Mouse (Mus musculus): ENCODE results near the gene Spint2.

The Spint2 gene

GRCm38 (mm10) chr7:29279261-29279660, 2.5 kb downstream of the Spint2 start:
- DNase-seq, result no peak

- no peak for DNase-seq
Measured at GRCm38 (mm10) chr7:29277510-29277909, 4.2 kb downstream of the Spint2 start.

- DNase-seq, result no peak
Measured at GRCm38 (mm10) chr7:29276715-29277114, 5.0 kb downstream of the Spint2 start.

DNA sequence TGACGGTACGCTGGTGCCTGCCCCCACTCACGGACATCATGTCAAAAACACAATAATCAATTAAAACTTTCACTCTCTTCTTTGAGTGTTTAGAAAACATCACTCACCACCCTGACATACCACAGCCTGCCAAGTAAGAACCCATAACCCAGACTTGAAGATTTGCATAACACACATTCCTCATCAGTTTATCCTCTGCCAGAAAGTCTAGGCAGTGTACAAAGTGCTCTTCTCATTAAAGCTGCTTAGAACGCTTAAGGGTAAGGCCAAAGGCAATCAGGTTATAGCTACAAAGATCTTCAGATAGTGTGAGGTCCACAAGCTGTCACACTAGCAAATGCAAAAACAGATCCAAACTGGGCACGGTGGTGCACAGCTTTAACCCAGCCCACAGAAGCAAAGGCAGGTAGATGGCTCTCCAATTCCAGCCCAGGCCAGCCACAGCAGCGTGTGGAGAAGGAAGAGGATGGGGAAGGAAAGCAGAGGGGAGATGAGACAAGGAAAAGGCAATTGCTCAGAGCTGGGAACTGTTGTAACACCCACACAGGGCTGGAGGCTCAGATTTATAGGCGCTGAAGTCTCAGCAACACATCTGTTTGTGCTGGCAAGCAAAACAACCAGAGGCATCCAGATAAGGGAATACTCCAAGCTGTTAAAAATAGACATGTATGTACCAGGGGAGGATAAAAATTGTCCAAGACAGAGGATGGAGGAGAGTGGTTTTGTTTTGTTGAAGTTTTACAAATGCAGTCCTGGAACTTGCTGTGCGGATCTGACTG, 9.8 kb downstream of the Spint2 start:
- DNase-seq, result peak; percentile 61

DNA sequence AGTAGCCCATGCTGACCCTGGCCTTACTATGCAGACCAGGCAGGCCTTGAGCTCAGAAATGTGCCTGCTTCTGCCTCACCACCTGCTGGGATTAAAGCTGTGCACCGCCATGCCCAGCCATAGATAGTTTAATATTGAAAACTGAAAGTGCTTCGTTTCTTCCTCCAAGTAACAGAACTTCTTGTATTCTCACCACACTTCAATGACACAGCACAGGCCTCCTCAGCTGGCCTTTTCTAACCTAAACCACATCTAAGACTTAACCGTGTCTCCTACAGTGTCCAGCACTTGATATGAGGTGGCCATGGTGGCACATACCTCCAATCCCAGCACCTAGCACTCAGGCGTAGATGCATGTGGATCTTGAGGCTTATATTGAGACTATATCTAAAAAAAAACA, 11.3 kb downstream of the Spint2 start:
- no peak for DNase-seq

GRCm38 (mm10) chr7:29266931-29267330, 14.8 kb downstream of the Spint2 start:
- DNase-seq, result no peak

- DNase-seq, result no peak
Measured at GRCm38 (mm10) chr7:29265636-29266035, 16.1 kb downstream of the Spint2 start.

DNA sequence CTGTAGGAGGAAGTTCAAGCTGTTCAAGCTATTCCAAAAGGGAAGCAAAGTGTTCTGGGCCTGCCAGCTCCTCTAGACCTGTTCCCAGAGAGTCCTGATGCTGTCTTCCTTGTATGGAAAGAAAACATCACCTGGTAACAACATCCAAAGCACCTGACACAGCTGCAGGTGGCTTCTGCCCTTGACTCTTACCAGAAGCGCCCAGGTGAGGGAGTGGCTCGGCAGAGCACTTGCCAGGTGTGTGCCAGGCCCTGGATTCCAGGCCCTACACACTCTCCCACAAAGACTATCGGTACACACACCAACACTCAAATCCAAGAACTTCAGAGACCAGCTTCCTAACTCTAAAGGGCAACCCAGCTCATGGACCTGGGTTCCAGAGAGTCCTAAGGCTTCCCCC, 17.9 kb downstream of the Spint2 start:
- DNase-seq, result no peak

GRCm38 (mm10) chr7:29262151-29262550, 19.6 kb downstream of the Spint2 start:
- DNase-seq, result no peak

DNA sequence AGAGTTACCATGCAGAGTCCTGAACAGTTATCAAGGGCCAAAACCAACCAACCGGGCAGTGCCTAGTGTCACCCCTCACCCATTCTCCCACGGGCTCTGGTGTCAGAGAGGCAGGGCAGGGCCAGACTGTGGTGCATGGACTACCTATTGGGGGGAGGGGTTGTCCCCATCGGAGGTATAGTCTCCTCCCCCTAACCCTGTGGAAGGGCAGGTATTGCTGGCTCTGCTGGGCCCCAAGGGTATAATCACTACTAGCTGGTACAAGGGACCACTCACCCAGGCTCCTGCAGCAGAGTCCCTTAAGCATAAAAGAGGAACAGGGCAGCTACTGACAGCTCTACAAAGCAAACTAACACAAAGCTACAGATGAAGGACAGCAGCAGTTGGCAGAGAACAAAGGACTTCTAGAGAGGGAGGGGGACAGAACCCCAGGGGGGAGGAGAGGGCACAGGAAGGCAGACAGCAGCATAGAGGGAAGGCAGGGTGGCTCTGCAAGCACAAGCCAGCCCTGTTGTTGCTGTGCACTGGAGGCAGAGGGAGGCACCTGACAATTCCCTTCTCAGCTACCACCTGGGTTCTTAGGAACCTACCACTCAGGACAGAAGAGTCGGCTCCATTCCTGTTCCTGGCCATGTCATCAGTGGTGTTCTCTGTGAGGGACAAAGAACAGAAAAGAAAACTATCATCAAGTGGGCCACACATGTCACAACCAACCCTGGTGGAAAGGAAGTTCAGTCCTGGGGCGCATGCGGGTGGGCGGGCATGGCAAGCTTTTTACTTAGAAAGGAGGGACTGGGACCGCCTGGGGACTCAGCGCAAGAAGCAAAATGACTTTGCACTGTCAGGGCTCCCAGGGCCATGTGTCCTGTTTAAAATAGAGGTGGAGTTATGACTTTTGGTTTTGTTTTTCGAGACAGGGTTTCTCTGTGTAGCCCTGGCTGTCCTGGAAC, 21.7 kb downstream of the Spint2 start:
- no peak for DNase-seq

- no peak for DNase-seq
Measured at GRCm38 (mm10) chr7:29257368-29257767, 24.3 kb downstream of the Spint2 start.

DNA sequence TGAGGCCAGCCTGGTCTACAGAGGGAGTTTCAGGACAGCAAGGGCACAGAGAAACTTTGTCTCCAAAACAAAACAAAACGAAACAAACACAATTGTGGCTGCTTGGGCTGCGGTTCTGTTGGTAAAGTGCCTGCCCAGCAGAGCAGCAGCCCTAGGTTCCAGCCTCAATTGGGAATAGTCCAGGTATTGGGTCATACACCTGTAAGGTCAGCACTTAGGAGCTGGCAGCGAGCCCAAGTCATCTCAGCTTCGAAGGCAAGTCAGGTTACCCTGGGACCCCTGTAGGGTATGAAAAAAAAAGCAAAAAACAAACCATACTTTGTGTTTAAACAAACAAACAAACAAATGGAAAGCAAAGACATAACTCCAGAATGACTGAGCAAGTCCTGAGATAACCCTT, 25.8 kb downstream of the Spint2 start:
- DNase-seq, result no peak

GRCm38 (mm10) chr7:29253842-29254241, 27.9 kb downstream of the Spint2 start:
- DNase-seq, result no peak

DNA sequence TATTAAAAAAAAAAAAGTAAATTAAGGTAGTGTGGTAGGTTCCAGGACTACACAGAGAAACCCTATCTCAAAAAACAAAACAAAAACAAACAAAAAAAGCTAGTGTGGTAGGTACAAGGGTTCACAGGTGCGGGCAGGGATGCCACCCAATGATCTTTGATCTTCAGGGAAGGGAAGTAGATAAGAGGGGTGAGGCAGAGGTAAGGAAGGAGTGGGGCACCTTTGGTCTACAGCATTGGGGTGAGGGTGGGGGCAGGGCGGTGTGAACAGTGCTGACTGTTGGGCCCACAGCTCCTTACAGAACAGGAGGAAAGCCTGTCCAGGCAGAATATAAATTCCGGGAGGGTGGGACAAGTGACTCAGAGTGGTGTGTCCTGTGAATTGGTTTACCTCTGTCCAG, 30.5 kb downstream of the Spint2 start:
- DNase-seq, result no peak

- no peak for DNase-seq
Measured at GRCm38 (mm10) chr7:29248261-29248841, 33.4 kb downstream of the Spint2 start, which contains the start of gene 2200002D01Rik. Gene 2200002D01Rik (minus strand): TSS chr7:29248466.

GRCm38 (mm10) chr7:29247706-29248105, 34.0 kb downstream of the Spint2 start:
- DNase-seq, result no peak

DNA sequence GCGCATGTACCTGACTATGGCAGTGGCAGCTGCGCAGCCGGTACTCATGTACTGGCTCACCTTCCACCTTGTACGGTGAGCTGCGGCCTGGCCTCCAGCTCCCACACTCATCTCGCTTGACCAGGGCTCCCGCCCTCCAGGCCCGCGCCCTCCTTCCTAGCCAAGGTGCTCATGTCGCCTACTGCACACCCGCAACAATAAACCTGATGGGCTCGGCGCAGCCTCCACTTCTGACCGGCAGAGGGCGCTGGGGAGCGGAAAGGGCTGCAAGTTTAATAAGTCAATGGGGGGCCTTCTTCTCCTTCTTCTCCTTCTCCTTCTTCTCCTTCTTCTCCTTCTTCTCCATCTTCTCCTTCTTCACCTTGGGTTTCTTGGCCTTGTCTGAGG, 34.4 kb downstream of the Spint2 start:
- peak; percentile 56 for DNase-seq

DNA sequence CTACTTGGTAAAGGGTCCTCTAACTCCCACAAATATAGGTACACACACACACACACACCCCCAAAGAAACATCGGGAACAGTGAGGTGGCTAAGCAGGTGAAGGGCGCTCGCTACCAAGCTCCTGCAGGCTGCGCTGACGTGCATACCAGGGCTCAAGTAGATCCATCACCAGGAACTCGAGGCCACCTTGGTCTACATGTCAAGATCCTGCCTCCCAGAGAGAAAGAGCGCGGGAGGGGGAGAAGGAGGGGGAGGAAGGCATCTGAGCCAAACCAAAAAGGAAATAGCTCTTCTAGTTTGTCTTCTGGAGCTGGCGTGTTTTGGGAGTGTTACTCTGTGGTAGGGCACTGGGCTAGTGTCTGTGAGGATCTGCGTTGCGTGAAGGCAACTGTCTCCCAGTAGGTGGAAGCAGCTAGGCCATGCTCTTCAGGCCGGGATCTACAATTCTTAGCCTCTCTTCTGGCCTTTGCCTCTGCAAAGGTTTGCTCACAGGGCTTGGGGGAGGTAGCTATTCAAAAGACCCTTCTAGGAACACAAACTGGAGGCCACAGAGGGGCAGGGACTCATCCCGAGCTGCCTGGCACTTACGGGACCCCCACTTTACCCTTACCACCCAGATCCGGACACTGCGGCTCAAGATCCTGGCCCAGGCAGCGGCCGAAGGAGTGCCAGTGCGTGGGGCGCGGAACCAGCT, 34.9 kb downstream of the Spint2 start:
- DNase-seq, result no peak

DNA sequence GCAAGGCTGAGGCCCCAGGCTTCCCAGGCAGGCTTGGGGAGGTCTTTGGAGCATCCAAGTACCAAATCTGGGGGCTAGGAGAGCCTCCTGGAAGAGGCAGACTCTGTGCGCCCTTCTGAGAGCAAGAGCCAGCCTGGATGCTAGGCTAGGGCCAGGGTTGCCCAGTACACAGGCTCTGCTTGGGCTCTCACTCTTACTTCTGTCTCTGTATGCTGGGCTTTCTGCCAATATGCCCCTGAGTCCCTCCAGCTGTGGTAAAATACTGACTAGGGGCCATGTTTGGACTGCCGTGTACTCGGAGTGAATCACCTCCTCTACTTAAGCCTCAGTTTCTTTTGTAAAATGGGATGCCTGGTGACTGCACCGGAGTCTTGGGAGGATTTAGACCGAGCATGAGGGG, 35.7 kb downstream of the Spint2 start:
- DNase-seq, result no peak

- DNase-seq, result no peak
Measured at GRCm38 (mm10) chr7:29244732-29245416, 36.8 kb downstream of the Spint2 start.

DNA sequence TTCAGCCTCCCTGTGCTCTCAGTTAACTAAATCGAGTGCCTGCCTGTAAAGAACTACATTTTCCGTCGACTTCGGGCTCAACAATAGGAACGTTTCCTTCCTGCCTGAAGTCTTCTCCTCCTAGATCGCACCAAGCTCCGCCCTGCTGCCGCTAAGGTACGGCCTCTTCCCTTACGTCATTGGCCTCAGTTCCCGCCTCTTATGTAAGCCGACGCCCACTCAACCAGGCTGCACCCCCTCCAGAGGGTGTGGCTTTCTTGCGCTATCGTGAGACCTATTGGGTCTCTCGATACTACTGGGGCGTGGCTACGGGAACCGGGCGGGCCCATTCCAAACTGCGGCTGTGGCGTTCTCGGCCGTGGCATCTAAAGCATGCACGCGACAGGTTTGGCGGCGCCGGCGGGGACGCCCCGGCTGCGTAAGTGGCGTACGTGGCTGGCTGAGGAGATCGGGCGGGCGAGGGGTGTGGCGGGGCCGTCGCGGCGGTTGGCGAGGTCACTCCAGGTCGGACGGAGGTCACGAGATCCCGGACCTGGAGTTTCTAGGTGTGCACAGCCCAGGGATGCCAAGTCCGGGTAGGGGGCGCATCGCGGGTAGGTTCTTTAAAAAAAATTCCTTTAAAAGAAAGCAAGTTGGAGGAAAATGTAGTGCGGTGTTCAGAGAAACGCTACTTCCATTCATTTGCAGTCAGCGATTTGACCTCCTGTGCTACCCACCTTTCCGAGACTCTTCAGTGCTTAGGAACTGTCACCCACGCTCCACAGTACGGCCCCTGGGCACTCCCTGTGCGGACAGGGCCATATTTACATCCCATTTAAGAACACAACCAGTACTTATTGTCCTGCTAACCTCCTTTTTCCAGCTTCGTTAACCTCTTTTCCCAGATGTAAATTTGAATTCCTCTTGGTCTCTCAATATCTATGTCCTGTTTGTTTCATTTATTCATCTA, 43.4 kb downstream of the Spint2 start, which contains the start of gene Yif1b:
TSS of gene Yif1b (plus strand) at position 311 of the 949 bp plus-strand sequence.
- peak; percentile 98 for DNase-seq
